Mouse (Mus musculus) heart, adult 11 months (tissue): ENCODE measurements around the gene Plxdc2.

Source experiments
- DNase-seq: peaks from one replicate; pipeline ENCODE4 v3.0.0; 2022

The Plxdc2 gene

DNA sequence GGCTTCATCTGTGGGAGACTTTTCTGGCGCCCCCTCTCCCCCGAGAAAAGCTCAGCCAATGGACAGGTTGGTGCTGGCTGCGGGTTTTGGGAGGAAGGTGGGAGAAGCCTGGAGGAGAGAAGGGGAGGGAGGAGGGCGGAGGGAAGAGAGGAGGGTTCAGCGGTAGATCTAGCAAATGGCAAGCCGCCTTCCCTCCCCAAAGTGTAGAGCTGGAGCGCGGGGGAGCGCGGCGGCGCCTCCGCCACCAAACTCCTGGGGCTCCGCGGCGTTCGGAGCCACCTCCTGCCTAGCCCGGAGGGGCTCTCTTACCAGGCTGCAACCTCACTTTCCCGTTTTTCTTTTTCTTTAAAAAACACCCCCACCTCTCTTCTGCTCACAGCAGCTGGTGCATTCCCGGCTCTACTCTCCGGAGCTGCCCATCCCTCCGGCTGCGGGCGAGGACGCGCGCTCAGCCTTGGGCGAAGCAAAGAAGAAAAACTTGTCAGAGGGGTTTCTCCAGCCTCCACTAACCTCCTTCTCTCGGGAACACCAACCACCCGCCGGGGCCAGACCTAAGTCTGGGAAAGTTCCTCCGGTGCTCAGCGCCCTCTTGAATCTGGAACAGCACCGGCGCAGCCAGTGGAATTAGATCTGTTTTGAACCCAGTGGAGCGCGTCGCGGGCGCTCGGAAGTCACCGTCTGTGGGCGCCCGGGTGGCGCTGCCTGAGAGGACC is at the start of gene Plxdc2:
Gene Plxdc2, plus strand, starts transcription at position 199 of the 713 bp plus-strand sequence.
- peak; percentile 98 for DNase-seq

DNA sequence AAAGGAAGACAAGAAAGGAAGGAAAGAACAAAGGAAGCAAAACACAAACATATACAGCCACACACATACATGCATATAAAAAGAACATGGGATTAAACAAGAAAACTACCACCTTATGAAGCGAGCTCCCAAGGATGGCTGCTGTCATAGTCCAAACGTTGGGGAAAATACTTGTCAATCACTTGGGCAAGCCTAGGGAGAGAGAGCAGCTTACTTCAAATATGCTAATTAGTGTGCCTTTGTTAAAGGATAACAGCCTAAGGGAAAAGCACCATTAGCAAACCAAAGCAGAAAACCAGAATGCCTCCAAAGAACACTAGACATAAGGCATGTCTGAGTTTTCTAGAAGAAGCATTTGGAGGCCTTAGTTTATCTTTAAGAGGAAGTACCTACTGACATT is 45.7 kb upstream of the Plxdc2 start:
- no peak for DNase-seq

DNA sequence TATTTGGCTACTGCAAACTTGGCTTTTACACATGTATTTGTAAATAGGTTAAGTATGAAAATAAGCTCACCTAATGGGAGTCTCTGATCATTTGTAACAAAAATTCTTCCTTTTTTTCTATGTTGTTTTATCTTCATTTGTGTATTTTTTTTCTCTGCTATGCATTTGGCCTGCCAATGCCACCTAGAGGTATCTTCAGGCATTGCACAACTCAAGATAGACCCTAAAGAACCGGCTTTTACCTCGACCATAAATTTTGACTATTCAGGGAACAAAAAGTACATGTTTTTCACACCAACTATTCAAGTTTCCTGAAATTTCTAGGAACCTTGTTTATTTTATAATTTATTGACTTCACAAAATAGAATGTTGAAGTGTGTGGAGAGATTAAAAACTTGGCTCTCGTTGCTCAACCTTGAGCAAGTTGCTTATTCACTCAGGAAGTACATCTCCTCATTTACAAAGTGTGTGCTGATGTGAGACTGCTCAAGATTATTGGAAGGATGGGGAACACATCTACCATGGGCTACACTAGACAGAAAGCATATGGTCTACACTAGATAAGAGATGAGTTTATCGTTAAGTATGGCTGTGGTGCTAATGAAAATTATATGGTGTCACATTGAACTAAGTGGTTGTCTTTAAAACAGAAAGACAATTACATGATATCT is 43.6 kb upstream of the Plxdc2 start:
- no peak for DNase-seq

DNA sequence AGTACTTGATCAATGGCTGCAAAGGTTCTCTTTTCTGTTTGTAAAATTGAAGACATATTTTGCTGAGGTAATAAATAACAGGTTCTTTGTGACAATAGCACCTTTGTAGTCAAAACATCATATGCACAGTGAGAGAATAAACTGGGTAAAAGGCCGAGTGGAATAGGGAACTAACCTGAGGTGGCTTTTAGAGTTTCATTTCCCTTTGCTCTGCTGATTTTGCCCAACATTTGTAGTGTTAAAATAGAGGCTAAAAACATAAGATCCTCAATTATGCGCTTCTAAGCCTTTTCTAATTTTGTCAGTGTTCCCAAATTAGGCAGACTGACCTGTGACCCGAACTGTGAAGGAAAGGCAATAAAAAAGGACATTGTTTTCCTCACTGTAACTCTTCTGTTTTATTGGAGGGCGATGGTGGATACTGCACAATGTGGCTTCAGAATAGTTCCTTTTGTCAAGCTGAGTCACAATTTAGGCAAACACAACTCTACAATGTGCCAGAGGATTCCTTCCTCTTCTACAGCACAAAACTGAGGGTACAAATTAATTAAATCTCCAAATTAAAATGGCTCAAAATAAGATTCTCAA is 20.8 kb upstream of the Plxdc2 start:
- DNase-seq: peak; percentile 79

DNA sequence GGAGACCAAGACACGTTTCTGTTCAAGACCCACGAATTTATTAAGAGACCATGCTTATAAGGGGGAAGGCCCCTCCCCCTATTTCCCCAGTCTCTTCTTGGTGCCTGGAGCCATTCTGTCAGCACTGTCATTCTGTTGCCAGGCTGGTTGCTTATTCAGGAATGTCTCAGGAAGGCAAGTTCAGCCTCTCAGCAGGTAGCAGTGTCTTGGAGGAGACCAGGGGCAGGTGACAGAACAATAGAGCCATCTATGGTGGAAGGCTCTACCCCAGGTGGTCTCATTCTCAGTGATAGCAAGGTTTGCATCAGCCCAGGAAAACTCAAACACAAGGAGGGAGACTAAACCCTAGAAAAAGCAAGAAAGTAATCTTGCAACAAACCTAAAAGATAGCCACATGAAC is 11.5 kb upstream of the Plxdc2 start:
- no peak for DNase-seq

DNA sequence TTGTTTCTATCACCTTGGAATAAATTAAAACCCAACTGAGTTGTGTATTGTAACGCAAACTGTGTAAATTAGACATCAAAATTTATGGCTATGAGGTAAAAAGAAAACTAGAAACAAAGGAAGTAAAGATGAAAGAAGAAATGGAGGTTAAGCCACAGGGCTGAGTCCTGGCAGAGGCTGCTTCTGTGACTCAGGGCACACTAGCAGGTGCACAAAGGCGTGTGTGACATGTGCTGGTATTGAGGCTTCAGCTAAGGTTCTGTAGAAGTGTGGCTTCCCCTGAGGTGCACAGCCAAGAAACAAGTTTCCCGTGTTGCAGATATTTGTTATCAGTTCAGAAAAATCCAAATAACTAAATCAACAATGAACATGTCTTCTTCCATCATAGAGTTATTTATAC is 5.0 kb upstream of the Plxdc2 start:
- DNase-seq: no peak

DNA sequence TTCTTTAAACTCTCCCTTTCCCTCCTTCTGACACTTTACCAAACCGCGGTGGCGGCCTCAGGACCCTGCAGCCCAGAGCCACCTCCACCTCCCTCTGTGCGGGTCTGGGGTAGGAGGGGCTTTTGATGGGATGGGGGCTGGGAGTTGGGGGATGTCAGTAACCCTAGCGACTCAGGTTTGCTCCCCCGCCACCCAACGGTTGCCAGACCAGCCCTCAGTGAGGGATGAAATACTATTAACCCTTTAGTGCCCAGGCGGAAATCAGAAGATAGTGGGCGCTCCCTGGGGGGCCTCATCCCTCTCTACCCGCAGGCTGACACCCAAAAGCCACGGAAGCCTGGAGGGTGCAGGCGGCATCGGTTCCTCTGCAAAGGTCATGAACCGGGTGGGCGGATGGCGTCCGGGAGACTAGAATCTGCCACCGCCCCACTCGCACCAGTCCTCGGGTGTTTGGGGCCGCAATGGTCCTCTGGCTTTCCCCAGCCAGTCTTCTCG is 446 bp upstream of the Plxdc2 start:
- no peak for DNase-seq

DNA sequence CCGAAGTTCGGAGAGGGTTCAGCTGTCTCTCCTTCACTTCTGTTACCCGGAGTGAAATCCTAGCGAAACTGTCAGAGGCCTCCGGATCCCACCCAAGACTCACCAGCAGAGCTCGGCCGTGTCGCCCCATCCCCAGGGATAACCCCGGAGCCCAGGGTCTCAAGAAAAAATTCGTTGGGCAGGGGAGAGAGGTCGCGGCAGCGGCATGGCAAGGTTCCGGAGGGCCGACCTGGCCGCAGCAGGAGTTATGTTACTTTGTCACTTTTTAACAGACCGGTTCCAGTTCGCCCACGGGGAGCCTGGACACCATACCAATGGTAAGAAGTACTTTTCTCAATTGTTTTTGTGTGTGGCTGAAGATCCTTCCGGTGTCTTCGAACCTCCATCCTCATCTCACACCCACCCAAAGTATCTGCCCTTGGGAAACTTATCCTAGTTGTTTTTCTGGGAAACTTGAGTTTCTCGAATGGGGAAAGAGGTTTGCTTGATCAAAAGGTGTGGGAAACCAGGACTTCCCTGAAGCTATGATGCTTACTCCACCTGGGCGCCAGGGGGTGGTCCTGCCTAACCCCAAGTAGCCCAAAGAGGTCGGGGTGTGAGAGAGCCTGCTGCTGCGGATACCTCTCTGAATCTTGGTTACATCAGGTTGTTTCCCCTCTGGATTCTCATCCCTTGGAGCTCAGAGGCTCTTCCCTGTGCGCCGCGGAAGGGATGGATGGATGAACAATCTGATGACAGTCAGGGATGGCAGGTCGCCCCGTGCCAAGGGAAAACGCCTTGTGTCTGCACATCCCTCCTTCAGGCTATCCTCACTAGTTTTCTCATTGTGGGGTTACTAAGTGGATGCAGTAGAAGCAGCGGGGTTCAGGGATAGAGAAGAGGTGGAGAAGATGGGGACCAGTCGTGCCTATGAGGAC is 1.1 kb downstream of the Plxdc2 start:
- DNase-seq: peak; percentile 91

DNA sequence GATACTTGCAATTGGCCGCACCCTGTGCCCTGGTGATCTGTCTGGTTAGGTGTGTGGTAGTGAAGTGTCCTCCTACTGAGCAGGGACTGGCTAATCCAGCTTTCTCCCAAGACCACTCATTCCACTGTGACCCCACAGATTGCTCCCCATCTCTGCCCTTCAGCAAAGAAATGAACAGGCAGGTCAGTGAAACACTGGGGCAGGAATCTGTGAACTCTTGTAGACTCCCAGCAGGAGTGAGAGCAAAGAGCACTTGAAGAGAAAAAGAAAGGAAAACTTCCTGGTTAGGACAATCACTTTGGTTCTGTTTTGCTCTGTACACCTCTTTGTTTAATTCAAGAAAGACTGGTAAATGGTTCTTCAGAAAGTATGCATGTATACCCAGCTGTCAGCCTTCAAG is 1.8 kb downstream of the Plxdc2 start:
- DNase-seq: no peak

DNA sequence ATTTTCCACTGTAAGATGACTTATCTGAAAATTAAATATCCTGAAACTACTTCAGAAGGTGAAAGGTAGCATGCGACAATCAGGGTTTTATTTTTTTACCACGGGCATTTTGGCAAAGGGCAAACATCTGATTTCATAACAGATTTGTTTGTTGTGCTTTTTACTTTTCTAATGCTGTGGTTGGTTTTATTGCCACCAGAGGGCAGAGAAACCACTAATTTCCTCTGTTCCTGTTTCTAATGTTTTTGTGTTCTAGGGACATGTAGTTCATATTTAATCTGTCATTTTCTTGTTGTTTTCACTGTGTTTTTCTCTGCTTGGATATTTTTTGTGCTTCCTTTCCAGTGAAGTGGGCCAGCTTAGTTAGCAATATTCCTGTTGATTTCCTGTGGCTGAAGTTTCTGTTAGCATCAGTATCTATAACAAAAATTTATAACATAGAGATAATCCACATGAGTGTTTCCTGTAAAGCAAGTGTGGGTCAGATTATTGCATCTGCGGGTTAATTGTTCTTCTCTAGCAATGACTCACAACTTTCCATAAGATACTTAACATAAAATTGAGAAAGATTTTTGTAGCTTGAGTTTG is 3.3 kb downstream of the Plxdc2 start:
- no peak for DNase-seq

DNA sequence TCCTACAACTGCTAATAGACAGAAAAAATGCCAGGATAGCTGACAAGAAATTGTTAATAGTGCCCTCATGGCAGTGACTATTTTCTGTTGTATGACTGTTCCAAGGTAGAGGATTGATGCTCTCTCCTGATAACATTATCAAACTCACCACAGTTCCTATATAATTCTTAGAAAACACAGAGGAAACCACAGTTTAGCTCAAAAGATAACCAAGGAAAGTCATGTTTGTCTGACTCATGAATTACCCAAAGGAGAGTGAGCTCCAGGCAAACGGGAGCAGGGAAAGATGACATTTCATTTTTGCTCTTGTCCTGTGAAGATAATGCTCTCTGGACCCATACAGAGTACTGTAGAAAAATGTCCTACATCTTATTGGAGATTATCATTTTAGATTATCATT is 8.6 kb downstream of the Plxdc2 start:
- no peak for DNase-seq

DNA sequence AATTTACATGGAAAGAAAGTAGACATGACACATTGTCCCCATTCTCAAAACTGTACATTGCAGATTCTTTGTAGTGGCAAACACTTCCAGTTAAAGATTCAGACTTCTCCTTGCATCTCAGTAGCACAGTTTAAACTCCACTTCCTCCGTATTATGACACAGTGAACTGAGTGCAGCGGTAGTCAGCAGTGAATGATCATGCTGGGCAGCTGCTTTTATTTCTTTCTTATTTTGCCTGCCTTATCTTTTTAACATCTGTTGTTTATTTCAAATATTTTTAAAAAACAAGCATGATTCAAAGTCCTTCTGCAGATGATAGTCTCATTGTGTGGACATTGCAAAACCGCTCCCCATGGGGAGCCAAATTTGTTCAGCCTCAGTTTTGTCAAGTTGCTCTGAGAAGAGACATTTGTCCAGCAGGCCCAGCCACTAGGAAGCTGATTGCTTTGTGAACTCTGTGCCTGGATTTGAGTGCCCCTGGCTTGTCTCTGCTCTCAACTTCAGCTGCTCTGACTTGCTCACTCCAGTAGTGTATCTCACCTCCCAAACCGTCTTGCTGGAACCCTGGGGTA is 9.8 kb downstream of the Plxdc2 start:
- peak; percentile 97 for DNase-seq

DNA sequence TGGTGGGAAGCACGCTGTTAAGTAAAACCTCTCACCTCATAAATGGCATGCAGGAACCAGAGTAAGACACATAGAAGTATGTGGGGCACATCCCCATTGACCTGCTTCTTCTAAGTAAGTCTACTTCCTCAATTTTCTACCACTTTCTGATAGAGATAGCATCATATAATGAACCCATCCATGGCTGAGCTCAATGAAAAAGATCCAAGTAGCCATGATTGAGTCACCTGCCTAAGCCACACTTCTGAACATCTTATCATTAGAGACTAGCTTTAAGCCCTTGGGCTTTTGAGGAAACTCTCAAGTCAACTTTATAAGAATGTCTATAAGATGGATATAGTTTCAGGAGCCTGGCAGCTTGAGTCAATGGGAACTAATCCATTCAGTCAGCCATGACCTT is 14.3 kb downstream of the Plxdc2 start:
- DNase-seq: no peak

DNA sequence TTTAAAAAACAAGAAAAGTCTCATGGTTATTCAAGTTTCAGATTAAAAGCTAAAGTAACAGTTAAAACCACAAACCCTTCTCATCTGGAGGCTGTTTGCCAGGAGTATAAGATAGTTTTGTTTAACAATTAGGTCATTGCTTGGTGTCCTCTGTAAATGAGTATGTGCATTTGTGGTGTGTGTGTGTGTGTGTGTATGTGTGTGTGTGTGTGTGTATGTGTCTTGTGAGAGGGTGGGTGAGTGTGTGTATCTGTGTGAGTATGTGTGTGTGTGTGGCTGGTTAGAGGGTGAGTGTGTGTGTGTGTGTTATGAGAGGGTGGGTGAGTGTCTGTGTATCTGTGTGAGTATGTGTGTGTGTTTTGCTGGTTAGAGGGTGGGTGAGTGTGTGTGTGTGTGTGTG is 18.2 kb downstream of the Plxdc2 start:
- DNase-seq: no peak

DNA sequence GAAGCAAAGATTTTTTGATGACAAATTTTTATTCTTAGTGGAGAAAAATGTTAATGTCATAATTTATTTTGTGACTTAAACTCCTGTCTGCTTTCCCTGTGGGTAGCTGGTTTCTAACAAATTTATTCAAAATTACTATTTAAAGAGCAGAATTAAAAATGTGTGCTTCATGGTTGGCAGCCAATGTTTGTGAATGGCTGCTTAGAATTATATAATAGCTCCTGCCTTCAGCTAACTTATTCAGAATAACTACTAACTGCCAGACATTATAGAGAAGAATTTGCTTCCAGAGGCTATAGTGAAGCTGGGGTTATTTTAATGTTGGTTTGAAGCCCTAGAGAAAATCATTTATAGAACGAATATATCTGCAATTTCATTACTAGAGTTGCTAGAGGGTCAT is 30.1 kb downstream of the Plxdc2 start:
- DNase-seq: no peak

DNA sequence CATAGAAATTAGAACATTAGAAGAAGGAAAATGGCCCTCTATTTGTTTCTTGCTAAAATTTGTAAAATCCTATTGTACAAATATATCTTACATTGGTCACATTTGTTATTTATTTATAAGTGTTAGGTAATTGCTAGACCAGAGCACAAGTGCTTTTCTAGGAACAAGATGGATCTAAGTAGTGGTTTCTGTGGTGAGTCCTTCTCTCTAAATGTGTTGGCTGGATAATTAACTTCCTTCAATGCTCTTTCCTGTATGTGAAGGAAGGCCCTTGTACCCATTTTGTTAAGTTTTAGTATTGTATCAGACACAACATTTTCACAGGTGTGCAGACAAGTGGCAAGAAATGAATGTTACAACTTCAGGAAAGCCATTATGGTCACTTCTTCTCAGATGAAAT is 30.6 kb downstream of the Plxdc2 start:
- no peak for DNase-seq

DNA sequence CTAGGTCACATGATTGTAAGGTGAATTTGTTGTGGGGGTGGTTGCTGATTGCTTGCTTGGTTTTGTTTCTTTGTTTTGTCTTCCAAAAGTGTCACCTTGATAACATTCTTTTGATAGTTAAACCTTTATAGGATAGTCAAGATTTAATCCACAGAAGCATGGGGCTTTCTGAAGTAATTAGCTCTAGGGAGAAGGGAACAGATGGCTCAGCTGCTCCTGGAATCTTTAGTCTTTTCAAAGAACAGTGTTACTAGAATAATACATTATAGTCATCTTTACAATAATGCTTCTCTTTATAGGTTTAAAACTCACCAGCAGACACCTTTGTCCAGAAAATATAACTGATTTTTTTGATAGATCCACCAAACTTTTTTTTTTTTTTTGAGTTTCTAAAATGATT is 31.7 kb downstream of the Plxdc2 start:
- no peak for DNase-seq

DNA sequence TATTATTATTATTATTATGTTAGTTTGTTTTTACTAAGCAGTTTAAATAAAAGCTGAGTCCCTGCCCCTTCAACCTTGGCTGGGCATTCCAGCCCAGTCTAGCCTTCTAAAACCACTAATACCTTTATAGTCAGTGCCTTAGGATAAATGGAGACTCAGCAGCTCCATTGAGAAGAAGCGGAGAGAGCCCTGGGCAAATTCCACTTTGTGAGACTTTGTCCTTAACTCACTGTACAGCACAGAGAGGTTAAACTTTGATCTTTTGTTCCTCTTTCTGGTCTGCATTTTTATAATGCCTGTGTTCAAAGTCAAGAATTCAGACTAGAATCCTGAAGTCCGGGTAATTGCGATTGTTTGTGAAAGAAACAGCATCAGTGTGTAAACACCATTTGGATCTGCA is 41.4 kb downstream of the Plxdc2 start:
- DNase-seq: peak; percentile 55

DNA sequence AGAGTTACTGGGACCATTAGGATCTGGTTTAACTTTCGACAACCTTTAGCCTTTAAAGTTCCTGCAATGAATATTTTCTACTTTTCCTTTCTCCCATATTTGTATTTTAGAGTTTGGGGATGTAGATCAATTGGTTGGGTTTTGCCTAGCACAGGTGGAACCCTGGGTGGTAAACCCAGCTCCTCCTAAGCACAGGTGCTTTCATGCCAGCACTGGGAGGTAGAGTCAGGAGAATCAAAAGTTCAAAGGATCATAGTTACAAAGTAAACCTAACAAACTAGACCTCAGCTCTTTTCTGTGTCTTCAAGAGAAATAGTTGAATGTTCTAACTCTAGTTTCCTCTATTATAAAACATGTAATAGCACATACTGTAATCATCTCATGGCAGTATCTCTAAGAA is 41.9 kb downstream of the Plxdc2 start:
- peak; percentile 43 for DNase-seq

DNA sequence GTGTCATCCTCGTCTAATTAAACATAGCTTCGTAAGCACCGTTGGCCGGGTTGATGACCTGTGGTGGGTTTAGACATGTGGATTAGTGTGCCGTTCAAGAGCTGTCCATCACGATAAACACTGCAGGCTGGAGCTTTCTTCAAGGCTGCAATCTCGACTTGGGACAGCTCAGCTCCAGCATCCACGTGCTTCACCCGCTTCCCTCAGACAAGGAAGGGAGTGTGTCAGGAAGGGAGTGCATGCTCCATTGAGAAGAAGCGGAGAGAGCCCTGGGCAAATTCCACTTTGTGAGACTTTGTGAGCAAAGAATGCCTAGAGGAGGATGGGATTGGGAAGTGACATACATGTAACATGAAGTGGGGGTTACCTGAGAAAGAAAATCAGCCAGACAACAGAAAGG is 42.8 kb downstream of the Plxdc2 start:
- peak; percentile 53 for DNase-seq

DNA sequence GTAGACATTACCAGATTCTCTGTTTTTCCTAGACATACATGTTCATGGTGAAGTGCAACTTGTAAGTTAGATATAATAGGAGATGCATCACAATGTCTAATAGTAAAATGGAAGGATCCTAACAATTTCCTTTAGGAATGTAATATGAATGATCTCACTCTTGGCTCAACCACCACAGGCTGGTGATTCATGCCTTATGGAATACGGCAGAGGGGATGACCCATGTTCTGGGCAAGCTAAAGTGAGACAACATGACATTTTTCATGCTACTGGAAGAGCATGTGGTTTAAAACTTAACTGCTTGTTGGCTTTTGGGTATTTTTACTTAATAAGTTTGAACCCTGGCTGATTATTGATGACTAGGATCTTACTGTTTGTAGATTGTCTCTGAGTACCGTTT is 50.4 kb downstream of the Plxdc2 start:
- DNase-seq: peak; percentile 88

DNA sequence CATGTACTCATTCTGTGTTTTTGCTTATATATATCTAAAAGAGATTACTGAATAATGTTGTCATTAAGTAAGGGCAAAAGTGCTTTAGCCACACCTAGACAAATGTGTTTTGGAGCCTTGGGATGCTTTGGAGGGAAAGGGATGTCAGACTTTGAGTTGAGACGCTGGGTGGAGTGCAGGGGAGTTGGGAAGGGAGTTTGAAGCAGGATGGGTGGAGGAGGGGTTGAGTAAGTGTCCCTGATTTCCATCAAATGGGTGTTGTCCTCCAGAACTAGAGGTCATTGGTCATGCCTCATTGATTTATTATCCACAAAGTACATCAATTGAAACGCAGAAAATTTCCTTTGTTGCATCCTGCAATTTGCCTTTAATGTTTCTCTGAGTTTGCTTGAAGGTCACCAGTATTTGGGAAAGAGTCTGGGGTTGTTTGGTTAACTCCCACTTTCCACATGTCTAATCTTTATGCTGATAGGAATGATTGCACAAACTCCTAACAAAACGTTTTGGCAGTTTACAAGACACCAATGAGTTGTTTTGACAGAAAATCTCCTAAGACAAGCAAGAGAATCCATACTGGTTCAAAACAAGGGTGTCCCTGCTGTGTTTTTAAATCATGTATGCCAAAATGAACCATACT is 58.4 kb downstream of the Plxdc2 start:
- peak; percentile 77 for DNase-seq
